23 mouse cellular contexts compared by ENCODE assay signal in genomic region chr13:20342881-20343280, GRCm38 (mm10).
"Had no signal": no experiment of that assay in that cellular context is flagged by ENCODE, and none has a peak within 500 bp of the region (broad histone marks: within the 10 kb centered on the region; RNA-seq: fewer than 3 reads in every experiment).

No protein-coding gene starts in this region.

- ATAC-seq: hindbrain, postnatal 0 days; intestine, embryonic 16.5 days; liver, embryonic 12.5 days had no signal

- H3K4me1 ChIP-seq: heart, embryonic 13.5 days; heart, embryonic 15.5 days; hindbrain, embryonic 13.5 days; hindbrain, embryonic 15.5 days; limb, embryonic 13.5 days; limb, embryonic 15.5 days; liver, embryonic 12.5 days had no signal

- H3K27ac ChIP-seq: heart, adult 2 months; heart, embryonic 13.5 days; heart, embryonic 15.5 days; hindbrain, embryonic 13.5 days; hindbrain, embryonic 15.5 days; hindbrain, postnatal 0 days; layer of hippocampus, adult 2 months; left cerebral cortex, adult 2 months; limb, embryonic 13.5 days; limb, embryonic 15.5 days; liver, embryonic 12.5 days; liver, embryonic 14.5 days had no signal

- H3K36me3 ChIP-seq: heart, embryonic 13.5 days; heart, embryonic 15.5 days; hindbrain, embryonic 13.5 days; hindbrain, embryonic 15.5 days; limb, embryonic 13.5 days; limb, embryonic 15.5 days; liver, embryonic 12.5 days had no signal

- DNase-seq: gastrocnemius, postnatal 14 days; gastrocnemius, postnatal 36 days; heart, adult 11 months; heart, adult 2 months; heart, postnatal 14 days; heart, postnatal 36 days; kidney, adult 11 months; kidney, adult 2 months; kidney, postnatal 10 days; kidney, postnatal 25 days; kidney, postnatal 4 days had no signal

- H3K9me3 ChIP-seq: heart, embryonic 13.5 days; heart, embryonic 15.5 days; hindbrain, embryonic 13.5 days; hindbrain, embryonic 15.5 days; limb, embryonic 13.5 days; limb, embryonic 15.5 days; liver, embryonic 12.5 days had no signal

- H3K4me3 ChIP-seq: heart, adult 2 months; heart, embryonic 13.5 days; heart, embryonic 15.5 days; hindbrain, embryonic 13.5 days; hindbrain, embryonic 15.5 days; layer of hippocampus, adult 2 months; left cerebral cortex, adult 2 months; limb, embryonic 13.5 days; limb, embryonic 15.5 days; liver, embryonic 12.5 days had no signal

- H3K27me3 ChIP-seq: heart, embryonic 13.5 days; heart, embryonic 15.5 days; hindbrain, embryonic 13.5 days; hindbrain, embryonic 15.5 days; limb, embryonic 13.5 days; limb, embryonic 15.5 days; liver, embryonic 12.5 days had no signal
